Mouse (Mus musculus) left cerebral cortex, postnatal 10 days (tissue): ENCODE measurements around the gene Nat8f4. TPM values are rescaled to one million over a fixed set of nuclear protein-coding genes. Genes with fewer than 3 reads are reported as not detected.
"Not testable (repeated sequence)": the region's sequence is repeated elsewhere in the genome, so short reads cannot be mapped to it uniquely, and the experiment has no call there.

Experiments
- DNase-seq, 2 experiments: peaks; one replicate each; pipeline ENCODE4 v3.0.0; 2021 to 2022; ENCODE audit warnings: low spot score in 2 of 2, mixed read lengths in 1 of 2; ENCODE audit errors: extremely low spot score in 1 of 2
- intact Hi-C: fragments of 180-260 bp; cut with DNase I; formaldehyde crosslinking; loops from one replicate; pipeline ENCODE4 v1.15.1; 2025
- total RNA-seq, 2 experiments: library from RNA; stranded (reverse); gene quantifications; 2 replicates each; pipeline ENCODE4 v1.2.3; 2021

Nat8f4 gene
- total RNA-seq, 2 experiments from 2014 or later, result 3.0 to 3.4 TPM

- intact Hi-C loops, result loop anchor here (10.0 kb wide), 1 partner anchor 325 kb away; the partner anchor contains the start of gene Alms1
- DNase-seq, result no peak
Observed at GRCm38 (mm10) chr6:85909704-85910103, 5.0 kb upstream of the Nat8f4 start.

- intact Hi-C loops, result loop anchor here (10.0 kb wide), 1 partner anchor 324 kb away; the partner anchor contains the start of gene Alms1
Observed at GRCm38 (mm10) chr6:85908341-85908740, 3.7 kb upstream of the Nat8f4 start.

GRCm38 (mm10) chr6:85906911-85907351, 2.2 kb upstream of the Nat8f4 start:
- intact Hi-C loops, result loop anchor here (10.0 kb wide), 1 partner anchor 322 kb away; the partner anchor contains the start of gene Alms1
- DNase-seq, result peak; percentile 57 to 71

More at GRCm38 (mm10) chr6:85908341-85908740, 3.7 kb upstream of the Nat8f4 start:
- no peak for DNase-seq

GRCm38 (mm10) chr6:85902303-85902702, 2.4 kb downstream of the Nat8f4 start:
- intact Hi-C loops, result loop anchor here (10.0 kb wide), 1 partner anchor 318 kb away; the partner anchor contains the start of gene Alms1
- DNase-seq, result no peak

- intact Hi-C loops, result not testable (repeated sequence)
Observed at GRCm38 (mm10) chr6:85898596-85899475, 5.8 kb downstream of the Nat8f4 start.

GRCm38 (mm10) chr6:85895061-85895648, 9.5 kb downstream of the Nat8f4 start:
- intact Hi-C loops, result not testable (repeated sequence)
- DNase-seq, result peak in 1 of 2 experiments; percentile 37

More at GRCm38 (mm10) chr6:85898596-85899475, 5.8 kb downstream of the Nat8f4 start:
- DNase-seq, result not testable (repeated sequence)

- DNase-seq, result no peak
Observed at GRCm38 (mm10) chr6:85888961-85889360, 15.7 kb downstream of the Nat8f4 start.

GRCm38 (mm10) chr6:85884311-85884710, 20.4 kb downstream of the Nat8f4 start:
- no peak for DNase-seq
- intact Hi-C loops, result no loop called here

More at GRCm38 (mm10) chr6:85888961-85889360, 15.7 kb downstream of the Nat8f4 start:
- intact Hi-C loops, result no loop called here

- DNase-seq, intact Hi-C loops: not testable (repeated sequence)
Observed at GRCm38 (mm10) chr6:85883246-85883645, 21.4 kb downstream of the Nat8f4 start.

- intact Hi-C loops, DNase-seq: not testable (repeated sequence)
Observed at GRCm38 (mm10) chr6:85869006-85869405, 35.7 kb downstream of the Nat8f4 start, which contains the start of gene Nat8f2. TSS of gene Nat8f2 (minus strand) at chr6:85869158.

- intact Hi-C loops, result no loop called here
- DNase-seq, result no peak
Observed at GRCm38 (mm10) chr6:85867726-85868690, 36.7 kb downstream of the Nat8f4 start.

- intact Hi-C loops, result not testable (repeated sequence)
Observed at GRCm38 (mm10) chr6:85866995-85867394, 37.7 kb downstream of the Nat8f4 start.

GRCm38 (mm10) chr6:85866166-85866565, 38.5 kb downstream of the Nat8f4 start:
- DNase-seq, intact Hi-C loops: not testable (repeated sequence)

More at GRCm38 (mm10) chr6:85866995-85867394, 37.7 kb downstream of the Nat8f4 start:
- not testable (repeated sequence) for DNase-seq

GRCm38 (mm10) chr6:85864900-85865639, 39.6 kb downstream of the Nat8f4 start:
- peak in 1 of 2 experiments; percentile 46 for DNase-seq
- intact Hi-C loops, result not testable (repeated sequence)

- intact Hi-C loops, result no loop called here
- DNase-seq, result no peak
Observed at GRCm38 (mm10) chr6:85863840-85864239, 40.8 kb downstream of the Nat8f4 start.

GRCm38 (mm10) chr6:85863136-85863535, 41.5 kb downstream of the Nat8f4 start:
- intact Hi-C loops, result no loop called here
- DNase-seq, result no peak

GRCm38 (mm10) chr6:85862565-85862964, 42.1 kb downstream of the Nat8f4 start:
- DNase-seq, result no peak
- intact Hi-C loops, result no loop called here
